Mouse (Mus musculus): ENCODE results near the gene Magi1. TPM values are rescaled to one million over a fixed set of nuclear protein-coding genes. Genes with fewer than 3 reads are reported as not detected.

The Magi1 gene
- polyA plus RNA-seq, 1 experiment from 2014 or later: 10.9 TPM

DNA sequence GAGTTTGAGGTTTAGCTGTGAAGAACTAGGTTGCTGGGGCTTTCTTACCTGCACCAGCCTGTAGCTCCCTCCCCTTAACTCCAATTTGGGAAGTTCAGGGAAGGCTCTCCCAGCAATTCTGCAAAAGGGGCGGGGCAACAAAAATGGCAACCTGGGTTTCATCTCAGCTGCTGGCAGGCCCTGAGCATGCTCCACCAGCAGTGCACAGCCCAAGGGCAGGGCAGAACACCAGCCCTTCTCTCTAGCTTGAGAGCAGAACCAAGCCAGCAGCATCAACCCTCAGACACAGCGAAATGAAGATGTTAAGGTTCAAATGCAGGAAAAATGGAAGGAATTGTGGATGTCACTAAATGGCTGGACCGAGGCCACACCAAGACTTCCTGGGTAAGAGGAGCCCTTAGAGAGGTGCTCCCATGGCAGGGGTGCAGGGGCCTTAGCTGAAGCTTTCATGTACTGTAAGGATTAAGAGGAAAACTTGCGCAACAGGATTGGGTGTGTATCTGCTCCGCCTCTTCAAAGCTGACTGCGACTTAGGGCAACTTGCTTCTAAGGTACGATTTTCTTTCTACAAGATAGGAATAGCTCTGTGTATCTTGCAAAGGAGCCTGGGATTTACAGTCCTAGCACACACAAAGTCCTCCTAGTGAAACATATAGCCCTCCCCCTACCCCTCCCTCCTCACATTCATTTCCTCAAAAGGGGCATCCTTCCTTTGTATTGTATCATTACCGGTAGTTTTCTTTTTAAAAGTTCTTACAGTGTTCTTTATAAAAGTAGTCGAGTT lies 118.8 kb downstream of the Magi1 start:
- WGBS: 81% methylated on average over 9 of the region's 9 CpGs
- Histone ChIP-seq H3K4me1 (ENCODE audit: control insufficient read depth, insufficient read depth, low read length) (peaks cover 17% of the 10 kb centered on the region), H3K27me3 (ENCODE audit: control insufficient read depth, insufficient read depth, low read length) (no peaks in the 10 kb centered on the region), H3K27ac (ENCODE audit: low read depth, low read length) (no peak overlapping the region), H3K36me3 (ENCODE audit: control insufficient read depth, insufficient read depth, low read length) (no peaks in the 10 kb centered on the region), H3K9me3 (ENCODE audit: control insufficient read depth, low read length) (no peaks in the 10 kb centered on the region), H3K9ac (ENCODE audit: low read depth, low read length) (no peak overlapping the region), H3K4me2 (replicated peaks; ENCODE audit: low read depth, low read length) (no peak overlapping the region), H3K4me3 (ENCODE audit: low read length) (no peak overlapping the region)
- no peak for ATAC-seq (ENCODE audit: low FRiP score, low TSS enrichment)

DNA sequence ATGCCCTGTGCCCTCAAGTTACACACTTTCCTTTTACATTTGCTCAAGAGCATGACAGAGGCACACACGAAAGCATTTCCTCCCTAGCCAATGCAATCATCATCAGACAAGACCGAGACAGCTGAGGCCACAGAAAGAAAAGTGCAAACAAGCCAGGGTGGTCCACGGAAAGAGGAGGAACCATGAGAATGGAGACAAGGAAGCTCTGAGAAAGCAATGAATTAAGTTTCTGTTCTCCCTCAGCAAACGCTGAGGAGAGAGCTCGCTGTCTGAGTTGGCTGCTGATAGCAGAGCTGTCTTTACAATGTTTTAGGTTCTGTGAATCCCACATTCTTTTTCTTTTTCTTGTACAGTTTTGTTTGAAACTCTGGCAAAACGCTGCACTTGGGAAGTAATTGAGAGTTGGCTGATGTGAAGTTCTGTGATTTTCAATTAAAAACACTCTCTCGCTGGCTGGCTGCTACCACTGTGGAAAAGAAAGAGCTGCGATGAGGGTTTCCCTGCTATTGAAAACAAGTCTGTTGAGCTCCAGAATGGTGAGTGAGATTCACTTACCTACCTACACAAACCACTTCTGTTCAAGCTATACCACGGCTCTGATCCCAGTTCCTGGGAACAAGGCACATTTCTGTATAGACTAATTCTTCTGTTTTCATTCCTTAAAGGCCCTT lies 120.3 kb downstream of the Magi1 start:
- H3K9me3 ChIP-seq (ENCODE audit: control insufficient read depth, low read length): no peaks in the 10 kb centered on the region
- H3K4me2 ChIP-seq (replicated peaks; ENCODE audit: low read depth, low read length): no peak overlapping the region
- H3K9ac ChIP-seq (ENCODE audit: low read depth, low read length): no peak overlapping the region
- peaks cover 14% of the 10 kb centered on the region for H3K4me1 ChIP-seq (ENCODE audit: control insufficient read depth, insufficient read depth, low read length)
- no peaks in the 10 kb centered on the region for H3K27me3 ChIP-seq (ENCODE audit: control insufficient read depth, insufficient read depth, low read length)
- no peaks in the 10 kb centered on the region for H3K36me3 ChIP-seq (ENCODE audit: control insufficient read depth, insufficient read depth, low read length)
- ATAC-seq (ENCODE audit: low FRiP score, low TSS enrichment): no peak
- H3K27ac ChIP-seq (ENCODE audit: low read depth, low read length): peak overlapping the region; percentile 32; the same call in 1 of the 2 replicates
- 39% methylated on average over 9 of the region's 9 CpGs for WGBS
- no peak overlapping the region for H3K4me3 ChIP-seq (ENCODE audit: low read length)

DNA sequence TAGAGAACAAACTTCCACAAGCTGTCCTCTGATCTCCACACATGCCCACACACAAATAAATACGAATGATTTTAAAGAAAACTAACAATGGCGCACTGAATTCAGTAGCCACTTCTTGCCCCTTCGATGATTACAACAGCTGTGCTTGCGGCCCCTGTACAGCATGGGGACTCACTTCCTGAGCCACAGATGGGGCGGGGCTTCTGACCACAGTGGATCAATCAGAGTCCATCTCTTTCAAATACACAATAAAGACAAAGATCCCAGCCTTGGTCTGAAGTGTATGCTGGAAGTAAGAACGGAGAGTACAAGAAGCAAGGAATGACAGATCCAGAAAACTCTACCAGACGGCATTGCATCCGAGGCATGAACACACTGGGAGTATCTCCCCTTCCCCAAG lies 120.8 kb downstream of the Magi1 start:
- Histone ChIP-seq H3K27ac (ENCODE audit: low read depth, low read length) (no peak overlapping the region; the same call in 1 of the 2 replicates), H3K9ac (ENCODE audit: low read depth, low read length) (no peak overlapping the region), H3K4me1 (ENCODE audit: control insufficient read depth, insufficient read depth, low read length) (peaks cover 14% of the 10 kb centered on the region), H3K27me3 (ENCODE audit: control insufficient read depth, insufficient read depth, low read length) (no peaks in the 10 kb centered on the region), H3K4me2 (replicated peaks; ENCODE audit: low read depth, low read length) (no peak overlapping the region), H3K9me3 (ENCODE audit: control insufficient read depth, low read length) (no peaks in the 10 kb centered on the region), H3K4me3 (ENCODE audit: low read length) (no peak overlapping the region), H3K36me3 (ENCODE audit: control insufficient read depth, insufficient read depth, low read length) (no peaks in the 10 kb centered on the region)
- no peak for ATAC-seq (ENCODE audit: low FRiP score, low TSS enrichment)
- 55% methylated on average over 8 of the region's 8 CpGs for WGBS

DNA sequence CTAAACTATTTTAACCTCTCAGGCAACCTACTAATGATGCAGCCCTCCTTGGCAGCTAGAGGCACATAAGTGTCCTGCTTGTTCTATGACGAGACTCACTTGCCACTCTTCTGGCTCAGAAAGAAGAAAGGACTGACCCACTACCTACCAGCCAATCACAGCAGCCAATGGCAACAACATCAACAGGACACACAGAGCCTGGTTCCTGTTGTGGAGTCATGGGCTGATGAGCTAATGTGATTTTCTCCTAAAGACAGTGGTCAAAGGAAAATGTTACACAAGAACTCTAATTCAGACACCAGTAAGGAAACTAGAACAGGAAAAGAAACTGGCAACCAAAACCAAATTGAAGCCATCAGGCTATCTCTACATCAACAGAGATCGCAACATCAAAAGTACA lies 124.5 kb downstream of the Magi1 start:
- H3K27ac ChIP-seq (ENCODE audit: low read depth, low read length): no peak overlapping the region

DNA sequence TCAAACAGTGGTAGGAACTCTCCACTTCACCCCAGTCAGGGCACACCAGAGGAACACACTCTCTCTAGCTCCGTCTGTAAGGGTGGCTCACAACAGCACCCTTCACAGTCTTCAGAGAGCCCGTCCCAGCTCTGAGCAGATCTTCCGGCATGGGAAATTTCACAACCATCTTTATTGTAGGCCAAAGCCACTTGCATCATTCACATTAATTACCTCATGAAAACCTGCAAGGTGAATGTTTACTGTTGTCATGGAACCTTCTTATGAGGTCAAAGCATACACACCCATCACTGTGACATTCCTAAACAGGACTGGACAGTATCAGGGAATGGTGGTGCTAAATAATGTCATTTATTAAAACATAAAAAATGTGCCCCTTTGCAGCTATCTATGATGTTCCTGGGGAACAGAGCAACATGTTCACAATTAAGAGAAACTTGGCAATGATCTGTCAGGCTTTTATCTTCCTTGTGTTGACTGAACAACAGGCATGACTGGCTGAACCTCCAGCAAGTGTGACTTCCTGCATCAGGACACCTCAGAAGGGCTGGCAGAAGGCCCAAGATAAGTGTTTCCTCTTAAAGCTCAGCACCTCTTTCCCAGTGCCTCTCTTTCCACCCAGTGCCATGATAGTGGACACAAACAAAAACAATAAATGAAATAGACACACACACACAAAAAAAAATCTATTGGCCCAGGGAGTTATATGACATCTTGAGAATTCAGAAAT lies 125.4 kb downstream of the Magi1 start:
- no peak for ATAC-seq (ENCODE audit: low FRiP score, low TSS enrichment)
- WGBS: 73% methylated on average over 3 of the region's 3 CpGs
- H3K27ac ChIP-seq (ENCODE audit: low read depth, low read length): no peak overlapping the region

More for the DNA sequence above, 124.5 kb downstream of the Magi1 start:
- WGBS: 70% methylated on average over 2 of the region's 2 CpGs
- no peak overlapping the region for H3K4me3 ChIP-seq (ENCODE audit: low read length)
- H3K9ac ChIP-seq (ENCODE audit: low read depth, low read length): no peak overlapping the region
- H3K4me1 ChIP-seq (ENCODE audit: control insufficient read depth, insufficient read depth, low read length): peaks cover 11% of the 10 kb centered on the region
- ATAC-seq (ENCODE audit: low FRiP score, low TSS enrichment): no peak
- H3K27me3 ChIP-seq (ENCODE audit: control insufficient read depth, insufficient read depth, low read length): no peaks in the 10 kb centered on the region
- no peaks in the 10 kb centered on the region for H3K36me3 ChIP-seq (ENCODE audit: control insufficient read depth, insufficient read depth, low read length)
- H3K4me2 ChIP-seq (replicated peaks; ENCODE audit: low read depth, low read length): no peak overlapping the region
- no peaks in the 10 kb centered on the region for H3K9me3 ChIP-seq (ENCODE audit: control insufficient read depth, low read length)

DNA sequence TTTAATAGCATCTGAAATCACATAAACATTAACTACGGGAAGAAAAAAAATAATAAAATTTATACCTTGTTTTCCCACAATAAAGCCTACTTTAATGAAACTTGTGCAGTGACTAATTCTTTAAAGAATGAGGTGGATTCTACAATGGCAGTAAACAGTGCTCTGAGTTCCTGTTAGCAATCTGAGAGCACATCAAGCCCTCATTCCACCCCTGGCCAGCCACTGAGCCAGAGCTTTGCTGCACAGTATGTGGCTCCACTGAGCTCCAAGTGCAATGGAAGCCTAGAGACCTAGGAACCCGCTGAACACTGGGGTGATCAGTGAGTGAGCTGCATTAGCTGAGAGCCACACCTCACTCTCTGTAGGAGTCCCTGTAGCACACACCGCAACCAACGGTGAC lies 127.7 kb downstream of the Magi1 start:
- ATAC-seq (ENCODE audit: low FRiP score, low TSS enrichment): no peak
- Histone ChIP-seq H3K36me3 (ENCODE audit: control insufficient read depth, insufficient read depth, low read length) (no peaks in the 10 kb centered on the region), H3K4me3 (ENCODE audit: low read length) (no peak overlapping the region), H3K4me2 (replicated peaks; ENCODE audit: low read depth, low read length) (no peak overlapping the region), H3K4me1 (ENCODE audit: control insufficient read depth, insufficient read depth, low read length) (0 out of 2 replicates have a peak, but pooled peaks cover 3% of the 10 kb centered on the region), H3K27ac (ENCODE audit: low read depth, low read length) (no peak overlapping the region), H3K27me3 (ENCODE audit: control insufficient read depth, insufficient read depth, low read length) (no peaks in the 10 kb centered on the region), H3K9ac (ENCODE audit: low read depth, low read length) (no peak overlapping the region), H3K9me3 (ENCODE audit: control insufficient read depth, low read length) (no peaks in the 10 kb centered on the region)
- 71% methylated on average over 4 of the region's 4 CpGs for WGBS

More for the DNA sequence above, 125.4 kb downstream of the Magi1 start:
- Histone ChIP-seq H3K4me1 (ENCODE audit: control insufficient read depth, insufficient read depth, low read length) (peaks cover 11% of the 10 kb centered on the region), H3K9ac (ENCODE audit: low read depth, low read length) (no peak overlapping the region), H3K27me3 (ENCODE audit: control insufficient read depth, insufficient read depth, low read length) (no peaks in the 10 kb centered on the region), H3K36me3 (ENCODE audit: control insufficient read depth, insufficient read depth, low read length) (no peaks in the 10 kb centered on the region), H3K9me3 (ENCODE audit: control insufficient read depth, low read length) (no peaks in the 10 kb centered on the region), H3K4me2 (replicated peaks; ENCODE audit: low read depth, low read length) (no peak overlapping the region), H3K4me3 (ENCODE audit: low read length) (no peak overlapping the region)

DNA sequence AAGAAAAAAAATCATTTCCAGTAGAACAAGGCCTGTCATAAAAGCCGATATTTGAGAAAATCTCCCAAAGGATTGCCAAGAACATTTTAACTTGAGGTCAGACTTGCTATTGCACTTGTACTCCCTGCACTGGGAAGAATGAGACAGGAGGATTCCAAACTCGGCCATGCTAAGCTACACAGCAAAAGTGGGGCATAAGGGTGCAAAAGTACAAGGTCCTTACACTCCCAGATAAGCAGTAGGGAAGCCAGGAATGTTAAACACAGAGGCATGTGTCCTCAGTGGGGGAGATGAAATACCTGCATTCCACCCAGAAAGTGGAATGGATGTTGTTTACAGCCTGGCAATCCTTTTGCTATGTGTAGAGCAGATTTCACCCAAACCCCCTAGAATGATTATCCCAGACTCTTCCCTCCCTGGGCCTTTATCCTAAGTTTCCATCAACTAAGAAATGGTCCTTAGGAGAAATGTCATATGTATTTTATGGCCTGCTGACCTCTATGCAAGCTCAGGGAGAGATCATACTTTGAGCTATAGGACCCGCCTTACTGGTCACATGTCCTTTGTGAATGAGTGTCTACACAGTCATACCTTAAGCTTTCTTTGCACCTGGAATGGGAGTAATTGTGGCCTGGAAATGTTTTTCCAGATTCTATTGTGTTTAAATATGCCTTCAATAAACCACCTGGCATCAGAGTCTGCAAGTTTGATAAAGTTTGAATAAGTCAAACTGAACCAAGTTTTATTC lies 128.7 kb downstream of the Magi1 start:
- H3K27ac ChIP-seq (ENCODE audit: low read depth, low read length): no peak overlapping the region
- no peak overlapping the region for H3K4me2 ChIP-seq (replicated peaks; ENCODE audit: low read depth, low read length)
- 0 out of 2 replicates have a peak, but pooled peaks cover 3% of the 10 kb centered on the region for H3K4me1 ChIP-seq (ENCODE audit: control insufficient read depth, insufficient read depth, low read length)
- H3K4me3 ChIP-seq (ENCODE audit: low read length): no peak overlapping the region
- WGBS: 81% methylated on average over 3 of the region's 3 CpGs
- H3K9me3 ChIP-seq (ENCODE audit: control insufficient read depth, low read length): no peaks in the 10 kb centered on the region
- H3K36me3 ChIP-seq (ENCODE audit: control insufficient read depth, insufficient read depth, low read length): no peaks in the 10 kb centered on the region
- H3K27me3 ChIP-seq (ENCODE audit: control insufficient read depth, insufficient read depth, low read length): no peaks in the 10 kb centered on the region
- no peak overlapping the region for H3K9ac ChIP-seq (ENCODE audit: low read depth, low read length)
- no peak for ATAC-seq (ENCODE audit: low FRiP score, low TSS enrichment)

DNA sequence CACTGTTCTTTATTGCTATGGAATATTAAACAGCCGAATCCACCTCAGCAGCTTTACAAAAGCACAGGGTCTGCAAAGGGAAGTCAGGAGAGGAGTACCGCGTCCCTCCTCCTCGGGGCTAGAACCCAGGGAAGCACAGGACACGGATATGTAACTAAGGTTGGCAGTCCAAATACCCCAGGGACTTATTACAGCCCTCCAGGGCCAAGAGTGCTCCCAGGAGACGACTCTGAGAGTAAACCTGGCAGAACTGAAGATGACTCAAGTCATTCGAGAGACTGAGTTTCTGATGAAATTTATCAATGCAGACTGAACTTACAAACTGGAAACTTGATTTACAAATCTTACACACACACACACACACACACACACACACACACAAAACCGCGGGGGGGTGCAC lies 130.8 kb downstream of the Magi1 start:
- no peak overlapping the region for H3K9ac ChIP-seq (ENCODE audit: low read depth, low read length)
- H3K4me3 ChIP-seq (ENCODE audit: low read length): no peak overlapping the region
- no peak for ATAC-seq (ENCODE audit: low FRiP score, low TSS enrichment)
- no peaks in the 10 kb centered on the region for H3K27me3 ChIP-seq (ENCODE audit: control insufficient read depth, insufficient read depth, low read length)
- no peak overlapping the region for H3K27ac ChIP-seq (ENCODE audit: low read depth, low read length)
- H3K4me2 ChIP-seq (replicated peaks; ENCODE audit: low read depth, low read length): no peak overlapping the region
- no peaks in the 10 kb centered on the region for H3K9me3 ChIP-seq (ENCODE audit: control insufficient read depth, low read length)
- WGBS: 80% methylated on average over 9 of the region's 9 CpGs
- H3K36me3 ChIP-seq (ENCODE audit: control insufficient read depth, insufficient read depth, low read length): no peaks in the 10 kb centered on the region
- peaks cover 7% of the 10 kb centered on the region; the same call in 1 of the 2 replicates for H3K4me1 ChIP-seq (ENCODE audit: control insufficient read depth, insufficient read depth, low read length)

Data from kidney, embryonic 14.5 days (tissue).